Mouse (Mus musculus): ENCODE data around the gene Rhbdd1.

GRCm38 (mm10) chr1:82362165-82362564, 45.9 kb downstream of the Rhbdd1 start:
- no peak for TF ChIP-seq CTCF (IDR thresholded peaks at IDR 0.05; ENCODE audit: control insufficient read depth, insufficient read depth, insufficient read length)
- no peak for TF ChIP-seq MYOG (IDR thresholded peaks at IDR 0.05; ENCODE audit: control insufficient read depth, extremely low read depth, insufficient read length)
- TF ChIP-seq MYOD1 (IDR thresholded peaks at IDR 0.05; ENCODE audit: control insufficient read depth, insufficient read length, low read depth) = no peak
- TF ChIP-seq USF1 (IDR thresholded peaks at IDR 0.05; ENCODE audit: low read depth) = no peak

Data from C2C12 (cell line).